Mouse (Mus musculus) Patski (cell line): ENCODE data around the gene Ccdc183. TPM values are rescaled to one million over a fixed set of nuclear protein-coding genes. Genes with fewer than 3 reads are reported as not detected.
A peak's percentile ranks its signal among the peaks of the same experiment; 100 is the strongest.

Experiments used
- ATAC-seq: fragments of 100-300 bp; one replicate; pipeline ENCODE4 v1.8.0; 2021
- CTCF ChIA-PET: fragments of 350-600 bp; sonication (Branson Sonifier 250); formaldehyde crosslinking; loops from one replicate; lab custom pipeline; 2022; ENCODE audit warnings: inconsistent platforms; lab: Charles Lee
- POLR2A ChIA-PET: fragments of 350-600 bp; sonication (Branson Sonifier 250); formaldehyde crosslinking; loops from one replicate; lab custom pipeline; 2022; ENCODE audit warnings: antibody characterized with exemption, inconsistent platforms; lab: Charles Lee
- DNase-seq: peaks from one replicate; pipeline ENCODE4 v3.0.0-alpha.2; 2011; ENCODE audit warnings: low read depth, low spot score
- H3K27me3 ChIP-seq: fragments of 371-371 bp; one replicate; pipeline ENCODE4 v1.5.1; 2021
- CTCF ChIP-seq: fragments of 100-300 bp; IDR thresholded peaks from one replicate; pipeline ENCODE4 v1.5.1; 2021
- in situ Hi-C: fragments of 300-500 bp; cut with MboI; formaldehyde crosslinking; loops from 3 replicates; pipeline ENCODE4 v1.11.1; 2018; ENCODE audit warnings: low pct_unique_long_range_greater_than_20kb, mixed read lengths
- polyA plus RNA-seq: library from polyadenylated mRNA; unstranded; gene quantifications from one replicate; pipeline ENCODE4 v1.2.3, GENCODE M21; 2021

Ccdc183 gene
- polyA plus RNA-seq, 1 experiment from 2014 or later = 0.36 TPM

GRCm38 (mm10) chr2:25578796-25579736 is 38.4 kb downstream of the Ccdc183 start:
- in situ Hi-C loops = no loop called here
- DNase-seq (no peak), ATAC-seq (no peak)
- ChIA-PET POLR2A (no interaction called here), CTCF (interaction anchor here (3.2 kb wide), 1 partner anchor 12 kb away, joined by 30 read pairs; no protein-coding TSS in a partner anchor)
- no peaks in the 10 kb centered on the region for H3K27me3 ChIP-seq
- TF ChIP-seq CTCF = no peak

- no peak for TF ChIP-seq CTCF
- ChIA-PET POLR2A (interaction anchor here (0.5 kb wide), 1 partner anchor 212 kb away, joined by 4 read pairs; the partner anchor contains the start of gene Uap1l1), CTCF (interaction anchor here (1.2 kb wide), 1 partner anchor 14 kb away, joined by 6 read pairs; no protein-coding TSS in a partner anchor)
- in situ Hi-C loops = no loop called here
- H3K27me3 ChIP-seq = no peaks in the 10 kb centered on the region
- ATAC-seq (no peak), DNase-seq (no peak)
Measured at GRCm38 (mm10) chr2:25577951-25578795, 39.3 kb downstream of the Ccdc183 start.

GRCm38 (mm10) chr2:25576965-25577891 is 40.2 kb downstream of the Ccdc183 start:
- DNase-seq (no peak), ATAC-seq (no peak)
- POLR2A ChIA-PET = no interaction called here
- H3K27me3 ChIP-seq = no peaks in the 10 kb centered on the region
- CTCF ChIA-PET = interaction anchor here (0.7 to 1.2 kb wide), 2 partner anchors 10 to 15 kb away, joined by 3 to 6 read pairs; no protein-coding TSS in a partner anchor
- in situ Hi-C loops = no loop called here
- TF ChIP-seq CTCF = no peak

GRCm38 (mm10) chr2:25576028-25576850 is 41.2 kb downstream of the Ccdc183 start:
- DNase-seq (no peak), ATAC-seq (no peak)
- H3K27me3 ChIP-seq = no peaks in the 10 kb centered on the region
- ChIA-PET CTCF (interaction anchor here (0.7 kb wide), 1 partner anchor 11 kb away, joined by 3 read pairs; no protein-coding TSS in a partner anchor), POLR2A (interaction anchor here (1.1 to 1.6 kb wide), 3 partner anchors 11 to 17 kb away, joined by 3 to 5 read pairs (median 4); no protein-coding TSS in a partner anchor)
- no peak for TF ChIP-seq CTCF
- in situ Hi-C loops = no loop called here

- DNase-seq = no peak
Measured at GRCm38 (mm10) chr2:25575432-25576027, 41.9 kb downstream of the Ccdc183 start.

GRCm38 (mm10) chr2:25574579-25575431 is 42.7 kb downstream of the Ccdc183 start, which contains the start of the genes Mamdc4 and Phpt1:
Gene Mamdc4 (minus strand): TSS chr2:25574845.
Gene Phpt1 (minus strand): TSS chr2:25575224.
- in situ Hi-C loops = no loop called here
- DNase-seq (peak; percentile 94), ATAC-seq (peak; percentile 88)
- ChIA-PET CTCF (interaction anchor here (1.0 to 2.0 kb wide), 4 partner anchors 12 to 77 kb away, joined by 3 to 6 read pairs (median 4); no protein-coding TSS in a partner anchor), POLR2A (interaction anchor here (0.8 to 1.6 kb wide), 7 partner anchors 9 to 78 kb away, joined by 3 to 5 read pairs (median 3); no protein-coding TSS in a partner anchor)
- H3K27me3 ChIP-seq = no peaks in the 10 kb centered on the region
- no peak for TF ChIP-seq CTCF

More at GRCm38 (mm10) chr2:25575432-25576027, 41.9 kb downstream of the Ccdc183 start:
- in situ Hi-C loops = no loop called here
- ChIA-PET CTCF (interaction anchor here (1.0 kb wide), 1 partner anchor 16 kb away, joined by 3 read pairs; no protein-coding TSS in a partner anchor), POLR2A (interaction anchor here (0.8 to 1.6 kb wide), 6 partner anchors 10 to 79 kb away, joined by 3 to 5 read pairs (median 3); no protein-coding TSS in a partner anchor)
- no peak for ATAC-seq
- H3K27me3 ChIP-seq = no peaks in the 10 kb centered on the region
- TF ChIP-seq CTCF = no peak

- POLR2A ChIA-PET = interaction anchor here (0.9 to 1.2 kb wide), 2 partner anchors 8 to 16 kb away, joined by 3 read pairs; no protein-coding TSS in a partner anchor
- TF ChIP-seq CTCF = no peak
- ATAC-seq = no peak
Measured at GRCm38 (mm10) chr2:25574136-25574535, 43.3 kb downstream of the Ccdc183 start.

More at GRCm38 (mm10) chr2:25574136-25574535, 43.3 kb downstream of the Ccdc183 start:
- CTCF ChIA-PET = interaction anchor here (1.9 to 2.0 kb wide), 3 partner anchors 11 to 77 kb away, joined by 4 to 6 read pairs (median 4); no protein-coding TSS in a partner anchor
- in situ Hi-C loops = no loop called here
- DNase-seq = no peak
- no peaks in the 10 kb centered on the region for H3K27me3 ChIP-seq
